Mouse (Mus musculus) ES-E14 (cell line): ENCODE measurements at regions not wholly inside any gene's neighbourhood (a gene's known extent, or its start where the extent isn't known, plus 50 kb on each side); places are given as distances from the start of the nearest gene placed in this dataset.

ENCODE experiments used
- MAFK ChIP-seq: IDR thresholded peaks from 2 replicates; pipeline ENCODE4 v1.6.1; 2014; ENCODE audit warnings: mild to moderate bottlenecking, low read depth, low read length, inconsistent platforms; ENCODE audit not compliant: insufficient read depth
- ZC3H11A ChIP-seq: IDR thresholded peaks from 2 replicates; pipeline ENCODE4 v1.6.1; 2012; ENCODE audit warnings: low read depth, mild to moderate bottlenecking, inconsistent platforms, low read length, borderline replicate concordance
- ZNF384 ChIP-seq: IDR thresholded peaks from 2 replicates; pipeline ENCODE4 v1.6.1; 2012; ENCODE audit warnings: low read depth, low read length, inconsistent platforms

- TF ChIP-seq ZC3H11A (no peak), MAFK (no peak), ZNF384 (no peak)
Measured at GRCm38 (mm10) chr4:23607348-23607747, 888.9 kb upstream of the Mms22l start.
